Mouse (Mus musculus) hindbrain, embryonic 12.5 days (tissue): ENCODE results near the gene Lrrk2. TPM values are rescaled to one million over a fixed set of nuclear protein-coding genes. Genes with fewer than 3 reads are reported as not detected.

ENCODE experiments used
- ATAC-seq: fragments of 200-750 bp; cut with Nextera tagmentation; 2 replicates; pipeline ENCODE4 v1.8.0; 2017; ENCODE audit warnings: moderate TSS enrichment; ENCODE audit not compliant: low FRiP score
- H3K27ac ChIP-seq: fragments of 300-500 bp; sonication (generic); 2 replicates; pipeline ENCODE4 v1.5.1; 2016; ENCODE audit warnings: mild to moderate bottlenecking
- H3K27me3 ChIP-seq: fragments of 300-500 bp; sonication (generic); 2 replicates; pipeline ENCODE4 v1.6.1; 2016; ENCODE audit warnings: mild to moderate bottlenecking
- H3K36me3 ChIP-seq: fragments of 300-500 bp; sonication (generic); 2 replicates; pipeline ENCODE4 v1.6.1; 2016; ENCODE audit warnings: mild to moderate bottlenecking
- H3K4me1 ChIP-seq: fragments of 300-500 bp; sonication (generic); 2 replicates; pipeline ENCODE4 v1.6.1; 2016
- H3K4me2 ChIP-seq: fragments of 300-500 bp; sonication (generic); replicated peaks from 2 replicates; pipeline ENCODE4 v1.6.1; 2016; ENCODE audit warnings: mild to moderate bottlenecking
- H3K4me3 ChIP-seq: fragments of 300-500 bp; sonication (generic); 2 replicates; pipeline ENCODE4 v1.5.1; 2016; ENCODE audit warnings: mild to moderate bottlenecking
- H3K9ac ChIP-seq: fragments of 300-500 bp; sonication (generic); 2 replicates; pipeline ENCODE4 v1.6.1; 2016; ENCODE audit warnings: mild to moderate bottlenecking, moderate library complexity
- H3K9me3 ChIP-seq: fragments of 300-500 bp; sonication (generic); replicated peaks from 2 replicates; pipeline ENCODE4 v1.6.1; 2016; ENCODE audit warnings: mild to moderate bottlenecking
- WGBS: fragments of 180-500 bp; shearing (Covaris S2); methylation state at CpG from one replicate; pipeline ENCODE4 v1.1.7; 2016; 5-methylcytosine and 5-hydroxymethylcytosine counted together
- polyA plus RNA-seq: library from polyadenylated mRNA; unstranded; fragments of >200 nt; fragmentation: Nextera tagmentation; extraction: Ambion mirVana; gene quantifications from 2 replicates; pipeline ENCODE4 v1.2.1, GENCODE M21; 2016

Gene Lrrk2
- polyA plus RNA-seq, 1 experiment from 2014 or later: 3.8 TPM

GRCm38 (mm10) chr15:91700841-91701240 lies 27.9 kb downstream of the Lrrk2 start:
- no peak overlapping the region for H3K27ac ChIP-seq
- H3K36me3 ChIP-seq: no peaks in the 10 kb centered on the region
- 53% methylated on average over 1 of the region's 1 CpGs for WGBS
- H3K27me3 ChIP-seq: no peaks in the 10 kb centered on the region
- H3K9me3 ChIP-seq: no peaks in the 10 kb centered on the region
- H3K4me1 ChIP-seq: no peaks in the 10 kb centered on the region
- ATAC-seq: no peak
- no peak overlapping the region for H3K4me2 ChIP-seq
- no peak overlapping the region for H3K4me3 ChIP-seq
- no peak overlapping the region for H3K9ac ChIP-seq

GRCm38 (mm10) chr15:91702991-91703715 lies 30.2 kb downstream of the Lrrk2 start:
- H3K36me3 ChIP-seq: no peaks in the 10 kb centered on the region
- ATAC-seq: no peak
- H3K4me2 ChIP-seq: no peak overlapping the region
- no peak overlapping the region for H3K27ac ChIP-seq
- H3K4me3 ChIP-seq: no peak overlapping the region
- H3K4me1 ChIP-seq: no peaks in the 10 kb centered on the region
- H3K27me3 ChIP-seq: no peaks in the 10 kb centered on the region
- no peak overlapping the region for H3K9ac ChIP-seq
- WGBS: 38% methylated on average over 8 of the region's 8 CpGs
- no peaks in the 10 kb centered on the region for H3K9me3 ChIP-seq

- Histone ChIP-seq H3K4me3 (no peak overlapping the region), H3K27me3 (no peaks in the 10 kb centered on the region), H3K9ac (no peak overlapping the region), H3K9me3 (no peaks in the 10 kb centered on the region), H3K27ac (no peak overlapping the region), H3K36me3 (no peaks in the 10 kb centered on the region), H3K4me1 (no peaks in the 10 kb centered on the region), H3K4me2 (no peak overlapping the region)
- no peak for ATAC-seq
- WGBS: 72% methylated on average over 7 of the region's 7 CpGs
Measured at GRCm38 (mm10) chr15:91704091-91704490, 31.1 kb downstream of the Lrrk2 start.

- ATAC-seq: peak; percentile 38; the same call in 1 of the 2 replicates
- Histone ChIP-seq H3K27ac (no peak overlapping the region), H3K36me3 (no peaks in the 10 kb centered on the region), H3K4me1 (peaks cover 2% of the 10 kb centered on the region; the same call in 1 of the 2 replicates), H3K9me3 (no peaks in the 10 kb centered on the region), H3K4me2 (peak overlapping the region; percentile 47), H3K4me3 (peak overlapping the region; percentile 25), H3K9ac (0 out of 2 replicates have a peak overlapping the region, but pooled peaks have one; percentile 28), H3K27me3 (no peaks in the 10 kb centered on the region)
- WGBS: 33% methylated on average over 29 of the region's 29 CpGs
Measured at GRCm38 (mm10) chr15:91709207-91710130, 36.5 kb downstream of the Lrrk2 start.

- H3K9me3 ChIP-seq: no peaks in the 10 kb centered on the region
- 58% methylated on average over 14 of the region's 14 CpGs for WGBS
- H3K9ac ChIP-seq: no peak overlapping the region
- H3K27ac ChIP-seq: no peak overlapping the region
- no peak overlapping the region for H3K4me2 ChIP-seq
- H3K36me3 ChIP-seq: no peaks in the 10 kb centered on the region
- H3K4me3 ChIP-seq: no peak overlapping the region
- no peaks in the 10 kb centered on the region for H3K4me1 ChIP-seq
- no peaks in the 10 kb centered on the region for H3K27me3 ChIP-seq
- ATAC-seq: no peak
Measured at GRCm38 (mm10) chr15:91735216-91735922, 62.4 kb downstream of the Lrrk2 start.

- Histone ChIP-seq H3K4me3 (no peak overlapping the region), H3K4me1 (no peaks in the 10 kb centered on the region), H3K27me3 (no peaks in the 10 kb centered on the region), H3K36me3 (no peaks in the 10 kb centered on the region), H3K9ac (no peak overlapping the region), H3K4me2 (no peak overlapping the region), H3K9me3 (no peaks in the 10 kb centered on the region), H3K27ac (no peak overlapping the region)
- no peak for ATAC-seq
- 36% methylated on average over 15 of the region's 15 CpGs for WGBS
Measured at GRCm38 (mm10) chr15:91736791-91737533, 64.0 kb downstream of the Lrrk2 start.

- 82% methylated on average over 9 of the region's 9 CpGs for WGBS
- Histone ChIP-seq H3K27me3 (no peaks in the 10 kb centered on the region), H3K36me3 (no peaks in the 10 kb centered on the region), H3K4me3 (no peak overlapping the region), H3K4me1 (no peaks in the 10 kb centered on the region), H3K27ac (no peak overlapping the region), H3K4me2 (no peak overlapping the region), H3K9ac (no peak overlapping the region), H3K9me3 (no peaks in the 10 kb centered on the region)
- ATAC-seq: no peak
Measured at GRCm38 (mm10) chr15:91738808-91739207, 65.8 kb downstream of the Lrrk2 start.

- Histone ChIP-seq H3K36me3 (no peaks in the 10 kb centered on the region), H3K4me3 (no peak overlapping the region), H3K27me3 (no peaks in the 10 kb centered on the region), H3K9ac (no peak overlapping the region), H3K9me3 (no peaks in the 10 kb centered on the region), H3K27ac (no peak overlapping the region), H3K4me2 (no peak overlapping the region), H3K4me1 (no peaks in the 10 kb centered on the region)
- ATAC-seq: no peak
- 88% methylated on average over 4 of the region's 4 CpGs for WGBS
Measured at GRCm38 (mm10) chr15:91745501-91745900, 72.5 kb downstream of the Lrrk2 start.

GRCm38 (mm10) chr15:91752111-91752510 lies 79.1 kb downstream of the Lrrk2 start:
- Histone ChIP-seq H3K4me2 (no peak overlapping the region), H3K27me3 (no peaks in the 10 kb centered on the region), H3K27ac (no peak overlapping the region), H3K9me3 (no peaks in the 10 kb centered on the region), H3K4me3 (no peak overlapping the region), H3K4me1 (0 out of 2 replicates have a peak, but pooled peaks cover 4% of the 10 kb centered on the region), H3K9ac (no peak overlapping the region), H3K36me3 (no peaks in the 10 kb centered on the region)
- no peak for ATAC-seq
- WGBS: 64% methylated on average over 12 of the region's 12 CpGs

- Histone ChIP-seq H3K27ac (no peak overlapping the region), H3K36me3 (no peaks in the 10 kb centered on the region), H3K27me3 (no peaks in the 10 kb centered on the region), H3K4me3 (no peak overlapping the region), H3K4me2 (0 out of 2 replicates have a peak overlapping the region, but pooled peaks have one; percentile 12), H3K4me1 (0 out of 2 replicates have a peak, but pooled peaks cover 4% of the 10 kb centered on the region), H3K9me3 (no peaks in the 10 kb centered on the region), H3K9ac (no peak overlapping the region)
- ATAC-seq: no peak
- 73% methylated on average over 14 of the region's 14 CpGs for WGBS
Measured at GRCm38 (mm10) chr15:91753378-91754080, 80.6 kb downstream of the Lrrk2 start.

GRCm38 (mm10) chr15:91754546-91754945 lies 81.6 kb downstream of the Lrrk2 start:
- Histone ChIP-seq H3K4me3 (no peak overlapping the region), H3K36me3 (no peaks in the 10 kb centered on the region), H3K27me3 (no peaks in the 10 kb centered on the region), H3K9me3 (no peaks in the 10 kb centered on the region), H3K4me2 (0 out of 2 replicates have a peak overlapping the region, but pooled peaks have one; percentile 12), H3K27ac (no peak overlapping the region), H3K4me1 (0 out of 2 replicates have a peak, but pooled peaks cover 4% of the 10 kb centered on the region), H3K9ac (no peak overlapping the region)
- WGBS: 18% methylated on average over 3 of the region's 3 CpGs
- ATAC-seq: no peak
